Mouse (Mus musculus) liver, adult 2 months (tissue): Measurements from ENCODE around the gene Cacna1h. TPM values are rescaled to one million over a fixed set of nuclear protein-coding genes. Genes with fewer than 3 reads are reported as not detected.

Experiments
- DNase-seq: peaks from one replicate; pipeline ENCODE4 v3.0.0-alpha.2; 2011; ENCODE audit warnings: low read depth, low spot score; ENCODE audit errors: extremely low read depth
- H3K27ac ChIP-seq: fragments of 200-500 bp; replicated peaks from 2 replicates; pipeline ENCODE4 v1.5.1; 2012; ENCODE audit warnings: low read depth, mild to moderate bottlenecking, control low read depth, inconsistent platforms, low read length; ENCODE audit not compliant: insufficient read depth
- H3K27me3 ChIP-seq: fragments of 200-500 bp; 2 replicates; pipeline ENCODE4 v1.6.1; 2012; ENCODE audit warnings: mild to moderate bottlenecking, moderate library complexity, low read length, inconsistent platforms; ENCODE audit not compliant: control insufficient read depth, insufficient read depth
- H3K36me3 ChIP-seq: fragments of 200-500 bp; 2 replicates; pipeline ENCODE4 v1.6.1; 2012; ENCODE audit warnings: low read length, inconsistent platforms; ENCODE audit not compliant: control insufficient read depth, insufficient read depth
- H3K4me1 ChIP-seq: fragments of 200-500 bp; 2 replicates; pipeline ENCODE4 v1.6.1; 2011; ENCODE audit warnings: low read length; ENCODE audit not compliant: control insufficient read depth, insufficient read depth
- H3K4me3 ChIP-seq: fragments of 200-500 bp; 2 replicates; pipeline ENCODE4 v1.5.1; 2011; ENCODE audit warnings: low read depth, mild to moderate bottlenecking, control low read depth, low read length, moderate library complexity; ENCODE audit not compliant: insufficient read depth
- H3K79me2 ChIP-seq: fragments of 200-500 bp; 2 replicates; pipeline ENCODE4 v1.6.1; 2012; ENCODE audit warnings: inconsistent platforms, mild to moderate bottlenecking, low read length, moderate library complexity; ENCODE audit not compliant: control insufficient read depth, insufficient read depth
- H3K9ac ChIP-seq: fragments of 200-500 bp; 2 replicates; pipeline ENCODE4 v1.6.1; 2012; ENCODE audit warnings: low read depth, mild to moderate bottlenecking, control low read depth, inconsistent platforms, low read length
- CTCF ChIP-seq: fragments of 200-500 bp; IDR thresholded peaks from 2 replicates; pipeline ENCODE4 v1.5.1; 2011; ENCODE audit warnings: low read depth, low read length, control low read depth
- POLR2A ChIP-seq: fragments of 200-500 bp; IDR thresholded peaks from 2 replicates; pipeline ENCODE4 v1.6.1; 2011; ENCODE audit warnings: low read length, control low read depth; ENCODE audit not compliant: insufficient read depth; ENCODE audit errors: extremely low read depth
- WGBS: fragments of 180-500 bp; shearing (Covaris S2); methylation state at CpG from one replicate; pipeline ENCODE4 v1.1.7; 2018; 5-methylcytosine and 5-hydroxymethylcytosine counted together
- polyA plus RNA-seq: library from polyadenylated mRNA; depleted of rRNA; stranded (reverse); fragments of >200 nt; gene quantifications from 2 replicates; pipeline ENCODE4 v1.2.3, GENCODE M21; 2012; rRNA removed
- total RNA-seq: library from RNA; depleted of rRNA; stranded (reverse); fragments of >200 nt; gene quantifications from 2 replicates; pipeline ENCODE4 v1.2.3, GENCODE M21; 2014; rRNA removed

Gene Cacna1h
- total and polyA plus RNA-seq, 2 experiments = 0.05 TPM; not detected in 1

GRCm38 (mm10) chr17:25332321-25332720 is 101.3 kb downstream of the Cacna1h start:
- no peaks in the 10 kb centered on the region for H3K27me3 ChIP-seq
- DNase-seq = no peak
- no peaks in the 10 kb centered on the region for H3K79me2 ChIP-seq
- no peak overlapping the region for H3K4me3 ChIP-seq
- H3K36me3 ChIP-seq = no peaks in the 10 kb centered on the region
- H3K4me1 ChIP-seq = no peaks in the 10 kb centered on the region
- no peak overlapping the region for H3K9ac ChIP-seq
- H3K27ac ChIP-seq = no peak overlapping the region
- TF ChIP-seq CTCF = no peak
- TF ChIP-seq POLR2A = no peak
- 68% methylated on average over 9 of the region's 9 CpGs for WGBS

Other genes starting within 250 kb of the Cacna1h start
- 11.2 and 12.1 TPM in 2 replicates for gene BC003965, start 249.2 kb downstream of the Cacna1h start, total RNA-seq
- 14.7 and 15.4 TPM in 2 replicates for gene BC003965, start 249.2 kb downstream of the Cacna1h start, polyA plus RNA-seq
- gene Unkl, start 245.4 kb downstream of the Cacna1h start, total RNA-seq = 9.4 and 10.4 TPM in 2 replicates
- 28.0 and 29.0 TPM in 2 replicates for gene Unkl, start 245.4 kb downstream of the Cacna1h start, polyA plus RNA-seq
- 32.1 and 33.0 TPM in 2 replicates for gene Gnptg, start 193.7 kb downstream of the Cacna1h start, total RNA-seq
- 37.4 and 41.4 TPM in 2 replicates for gene Gnptg, start 193.7 kb downstream of the Cacna1h start, polyA plus RNA-seq
- gene Tsr3, start 193.6 kb downstream of the Cacna1h start, total RNA-seq = 14.0 and 16.7 TPM in 2 replicates
- 18.8 and 19.3 TPM in 2 replicates for gene Tsr3, start 193.6 kb downstream of the Cacna1h start, polyA plus RNA-seq
- gene Baiap3, start 177.4 kb downstream of the Cacna1h start, total RNA-seq = 0.13 and 0.18 TPM in 2 replicates
- 0.43 and 1.2 TPM in 2 replicates for gene Baiap3, start 177.4 kb downstream of the Cacna1h start, polyA plus RNA-seq
- 92.9 and 103 TPM in 2 replicates for gene Ube2i, start 159.2 kb downstream of the Cacna1h start, total RNA-seq
- gene Ube2i, start 159.2 kb downstream of the Cacna1h start, polyA plus RNA-seq = 62.4 and 80.0 TPM in 2 replicates
- gene Prss34, start 135.4 kb downstream of the Cacna1h start, total RNA-seq = not detected in 2 replicates
- not detected in 2 replicates for gene Prss34, start 135.4 kb downstream of the Cacna1h start, polyA plus RNA-seq
- gene Prss28, start 125.1 kb downstream of the Cacna1h start, total RNA-seq = not detected in 2 replicates
- gene Prss28, start 125.1 kb downstream of the Cacna1h start, polyA plus RNA-seq = not detected in 2 replicates
- not detected in 2 replicates for gene Prss29, start 115.1 kb downstream of the Cacna1h start, total RNA-seq
- not detected in 2 replicates for gene Prss29, start 115.1 kb downstream of the Cacna1h start, polyA plus RNA-seq
- not detected in 2 replicates for gene Tpsab1, start 88.2 kb downstream of the Cacna1h start, total RNA-seq
- not detected in 2 replicates for gene Tpsab1, start 88.2 kb downstream of the Cacna1h start, polyA plus RNA-seq
- not detected in 2 replicates for gene Tpsb2, start 67.5 kb downstream of the Cacna1h start, total RNA-seq
- gene Tpsb2, start 67.5 kb downstream of the Cacna1h start, polyA plus RNA-seq = not detected in 2 replicates
- not detected in 2 replicates for gene Tpsg1, start 64.5 kb downstream of the Cacna1h start, total RNA-seq
- 0.12 TPM in 1 of 2 replicates, not detected in the other for gene Tpsg1, start 64.5 kb downstream of the Cacna1h start, polyA plus RNA-seq
- gene Tekt4, start 20.8 kb upstream of the Cacna1h start, total RNA-seq = not detected in 2 replicates
- gene Tekt4, start 20.8 kb upstream of the Cacna1h start, polyA plus RNA-seq = not detected in 2 replicates
- not detected in 2 replicates for gene Sstr5, start 63.5 kb upstream of the Cacna1h start, total RNA-seq
- gene Sstr5, start 63.5 kb upstream of the Cacna1h start, polyA plus RNA-seq = not detected in 2 replicates
- not detected in 2 replicates for gene Sox8, start 136.9 kb upstream of the Cacna1h start, total RNA-seq
- gene Sox8, start 136.9 kb upstream of the Cacna1h start, polyA plus RNA-seq = not detected in 2 replicates
- 26.9 and 31.3 TPM in 2 replicates for gene Lmf1, start 145.3 kb upstream of the Cacna1h start, total RNA-seq
- 35.2 and 38.4 TPM in 2 replicates for gene Lmf1, start 145.3 kb upstream of the Cacna1h start, polyA plus RNA-seq